Mouse (Mus musculus) bone marrow, adult 2 months (tissue): ENCODE measurements around the gene Dedd. TPM values are rescaled to one million over a fixed set of nuclear protein-coding genes. Genes with fewer than 3 reads are reported as not detected.

Experiments used
- H3K27ac ChIP-seq: fragments of 200-500 bp; 2 replicates; pipeline ENCODE4 v1.5.1; 2012; ENCODE audit warnings: low read depth, mild to moderate bottlenecking, control low read depth, inconsistent platforms, low read length; ENCODE audit not compliant: control insufficient read depth, poor library complexity, insufficient read depth
- H3K4me1 ChIP-seq: fragments of 200-500 bp; 2 replicates; pipeline ENCODE4 v1.6.1; 2011; ENCODE audit warnings: low read length; ENCODE audit not compliant: control insufficient read depth, insufficient read depth
- H3K4me3 ChIP-seq: fragments of 200-500 bp; replicated peaks from 2 replicates; pipeline ENCODE3; 2011; ENCODE audit warnings: mild to moderate bottlenecking, low read depth, low read length, control low read depth; ENCODE audit not compliant: control insufficient read depth
- CTCF ChIP-seq: fragments of 200-500 bp; IDR thresholded peaks from 2 replicates; pipeline ENCODE4 v1.5.1; 2011; ENCODE audit warnings: low read length, control low read depth; ENCODE audit not compliant: control insufficient read depth, insufficient read depth
- POLR2A ChIP-seq: fragments of 200-500 bp; IDR thresholded peaks from 2 replicates; pipeline ENCODE4 v1.6.1; 2011; ENCODE audit warnings: low read depth, mild to moderate bottlenecking, control low read depth, low read length, borderline replicate concordance; ENCODE audit not compliant: control insufficient read depth
- WGBS: fragments of 180-500 bp; shearing (Covaris S2); methylation state at CpG from one replicate; pipeline ENCODE4 v1.1.7; 2018; 5-methylcytosine and 5-hydroxymethylcytosine counted together
- polyA plus RNA-seq: library from polyadenylated mRNA; stranded (reverse); fragments of >200 nt; gene quantifications from 2 replicates; pipeline ENCODE4 v1.2.4, GENCODE M21; 2011; ENCODE audit warnings: low replicate concordance; ENCODE audit not compliant: missing spikeins, insufficient read depth, insufficient read length

Dedd gene
- polyA plus RNA-seq, 1 experiment = 49.7 TPM

DNA sequence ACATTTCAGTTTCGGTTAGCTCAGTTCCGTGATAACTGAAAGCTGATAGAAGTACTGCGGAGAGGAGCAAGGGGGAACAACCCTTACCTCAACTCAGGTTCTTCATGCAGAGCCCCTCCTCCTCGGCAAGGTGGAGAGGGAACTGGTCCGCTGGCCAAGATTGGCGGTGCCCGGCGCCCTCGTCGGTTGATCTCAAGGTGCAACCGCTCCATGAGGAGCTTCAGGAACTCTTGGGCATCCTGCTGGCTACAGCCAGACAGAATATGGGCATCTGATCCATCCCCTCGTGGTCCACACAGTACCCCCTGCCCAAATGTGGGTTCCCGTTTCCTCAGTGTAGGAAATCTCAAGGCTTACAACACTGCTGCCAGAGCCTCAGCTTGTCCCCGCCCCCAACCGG is 44.5 kb upstream of the Dedd start:
- H3K4me1 ChIP-seq = peaks cover 3% of the 10 kb centered on the region
- no peak overlapping the region for H3K27ac ChIP-seq
- H3K4me3 ChIP-seq = no peak overlapping the region
- TF ChIP-seq CTCF (no peak), POLR2A (no peak)
- WGBS = 77% methylated on average over 15 of the region's 15 CpGs

DNA sequence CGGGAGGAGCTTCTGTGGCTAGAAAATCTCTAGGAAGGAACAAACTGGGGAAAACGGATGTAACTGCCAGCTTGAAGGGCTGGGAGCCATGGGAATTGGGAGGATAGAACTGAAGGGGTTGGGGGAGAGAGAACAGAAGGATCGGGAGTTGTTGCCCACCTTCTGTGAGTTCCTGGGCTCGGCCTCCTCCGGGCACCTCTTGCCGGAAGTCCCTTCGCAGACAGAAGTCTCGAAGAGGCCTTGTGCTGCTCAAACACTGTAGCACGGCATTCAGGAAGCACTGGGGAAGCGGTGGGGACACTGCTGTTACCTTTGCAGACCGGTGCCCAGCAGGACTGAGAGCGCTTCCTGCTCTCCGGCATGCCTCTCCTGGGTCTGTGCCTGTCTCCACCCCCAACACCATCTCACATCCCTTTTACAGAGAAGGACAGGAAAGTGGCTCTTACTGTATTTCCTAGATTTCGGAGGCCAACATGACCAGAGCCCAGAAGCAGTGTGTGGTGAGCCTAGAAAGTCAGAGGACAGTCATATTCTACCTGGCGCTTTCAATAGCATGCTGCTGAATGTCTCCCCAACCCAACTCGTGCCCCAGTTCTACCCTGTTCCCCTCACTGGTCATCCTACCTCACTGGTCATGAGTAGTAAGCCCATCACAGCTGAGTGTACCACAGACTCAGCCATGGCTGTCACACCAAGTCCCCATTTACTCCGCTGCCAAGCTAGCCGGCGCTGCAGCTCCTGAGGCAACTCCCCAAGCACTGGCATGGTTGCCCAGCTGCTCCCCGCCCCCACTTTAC is 43.7 kb upstream of the Dedd start:
- H3K4me3 ChIP-seq = no peak overlapping the region
- TF ChIP-seq POLR2A = no peak
- no peak for TF ChIP-seq CTCF
- WGBS = 65% methylated on average over 20 of the region's 20 CpGs
- 0 out of 2 replicates have a peak overlapping the region, but pooled peaks have one; percentile 4 for H3K27ac ChIP-seq
- H3K4me1 ChIP-seq = peaks cover 3% of the 10 kb centered on the region

DNA sequence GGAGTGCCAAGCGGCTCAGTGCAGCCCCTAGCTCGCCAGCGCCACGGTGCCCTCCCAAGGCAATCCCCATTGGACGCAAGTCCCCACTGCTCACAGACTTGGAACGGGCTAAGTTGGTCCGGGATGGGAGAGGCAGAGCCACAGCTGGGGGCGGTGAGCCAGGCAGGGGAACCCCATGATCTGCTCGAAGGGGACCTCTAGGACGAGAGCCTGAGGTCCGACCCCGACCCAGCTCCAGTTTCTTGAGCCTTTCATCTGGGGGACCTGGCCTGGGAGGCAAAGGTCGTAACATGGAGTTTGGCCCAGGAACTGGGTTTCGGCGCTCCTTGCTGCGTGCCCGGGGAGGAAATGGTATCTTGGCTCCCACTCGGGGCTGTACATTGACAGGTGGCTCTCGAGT is 42.4 kb upstream of the Dedd start:
- Histone ChIP-seq H3K27ac (no peak overlapping the region; the same call in 1 of the 2 replicates), H3K4me1 (peaks cover 3% of the 10 kb centered on the region), H3K4me3 (no peak overlapping the region)
- 88% methylated on average over 19 of the region's 19 CpGs for WGBS
- no peak for TF ChIP-seq POLR2A
- no peak for TF ChIP-seq CTCF

DNA sequence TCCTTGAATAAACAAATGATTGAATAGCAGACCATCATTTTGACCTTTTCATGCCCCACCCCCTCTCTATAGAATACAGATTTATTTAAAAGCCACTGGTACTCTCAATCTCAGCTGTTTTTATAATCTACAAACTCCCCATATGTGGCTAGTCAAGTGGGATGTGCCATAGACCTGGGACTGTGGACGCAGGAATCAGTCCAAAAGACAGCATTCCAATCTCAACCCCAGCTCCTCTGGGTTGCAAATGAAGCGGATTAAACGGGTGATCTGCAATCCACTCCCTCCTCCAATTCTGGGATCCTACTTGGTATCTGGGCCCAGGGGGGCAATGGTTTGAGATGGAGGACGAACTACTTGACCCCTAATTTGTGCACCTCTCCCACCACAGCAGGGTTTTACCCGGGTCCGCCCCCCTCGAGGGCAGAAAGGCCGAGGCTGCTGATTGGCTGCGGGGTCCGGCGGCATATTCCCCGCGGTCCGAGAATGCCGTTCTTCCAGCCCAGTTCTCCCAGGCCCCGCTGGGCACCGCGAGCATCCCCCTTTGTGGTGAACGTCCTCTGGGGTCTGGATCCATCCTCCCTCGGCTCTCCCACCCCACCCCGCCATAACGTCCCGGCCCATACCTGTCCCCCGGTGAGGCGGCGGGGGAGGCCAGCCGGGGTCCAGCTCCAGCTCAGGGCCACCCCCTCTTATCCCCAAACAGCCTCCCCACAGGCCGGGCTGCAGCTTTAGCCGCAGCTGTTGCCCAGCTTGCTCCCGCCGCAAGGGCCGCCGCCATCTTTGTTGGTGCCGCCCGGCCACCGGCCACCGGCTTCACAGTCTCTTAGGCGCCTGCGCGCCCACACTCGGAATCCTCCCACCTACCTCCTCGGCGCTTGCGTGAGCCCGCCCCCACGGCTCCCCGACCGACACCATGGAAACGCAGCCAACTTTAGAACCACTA is 41.5 kb upstream of the Dedd start, which contains the start of gene Usp21:
Usp21 (minus strand) TSS at position 856 of the 946 bp plus-strand sequence.
- 1% methylated on average over 49 of the region's 49 CpGs for WGBS
- H3K27ac ChIP-seq = peak within 1 kb of the TSS; percentile 65
- H3K4me1 ChIP-seq = peaks cover 3% of the 10 kb centered on the region
- TF ChIP-seq POLR2A = peak; percentile 80; the same call in 1 of the 2 replicates
- TF ChIP-seq CTCF = no peak
- H3K4me3 ChIP-seq = peak within 1 kb of the TSS; percentile 74

DNA sequence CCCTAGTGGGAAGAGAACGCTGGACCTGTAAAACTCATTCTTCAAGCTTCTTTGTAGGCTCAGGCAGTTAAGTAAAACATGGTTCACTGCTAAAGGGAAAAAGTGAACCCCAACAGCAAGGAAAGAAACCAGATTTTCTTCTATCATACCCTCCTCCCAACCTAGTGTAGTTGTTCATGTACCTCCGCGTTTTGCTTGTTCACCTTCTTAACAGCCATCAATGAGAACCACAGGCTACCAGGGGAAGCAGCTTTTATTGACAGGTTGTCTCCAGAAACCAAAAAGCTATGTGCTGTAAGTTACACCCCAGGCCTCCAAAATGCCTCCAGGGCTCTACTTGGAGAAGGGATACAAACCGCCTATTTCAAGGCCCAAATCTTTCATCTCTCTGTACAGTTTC is 40.6 kb upstream of the Dedd start:
- H3K27ac ChIP-seq = no peak overlapping the region
- TF ChIP-seq POLR2A = no peak
- no peak for TF ChIP-seq CTCF
- peaks cover 3% of the 10 kb centered on the region for H3K4me1 ChIP-seq
- H3K4me3 ChIP-seq = peak overlapping the region; percentile 50
- 63% methylated on average over 4 of the region's 4 CpGs for WGBS

DNA sequence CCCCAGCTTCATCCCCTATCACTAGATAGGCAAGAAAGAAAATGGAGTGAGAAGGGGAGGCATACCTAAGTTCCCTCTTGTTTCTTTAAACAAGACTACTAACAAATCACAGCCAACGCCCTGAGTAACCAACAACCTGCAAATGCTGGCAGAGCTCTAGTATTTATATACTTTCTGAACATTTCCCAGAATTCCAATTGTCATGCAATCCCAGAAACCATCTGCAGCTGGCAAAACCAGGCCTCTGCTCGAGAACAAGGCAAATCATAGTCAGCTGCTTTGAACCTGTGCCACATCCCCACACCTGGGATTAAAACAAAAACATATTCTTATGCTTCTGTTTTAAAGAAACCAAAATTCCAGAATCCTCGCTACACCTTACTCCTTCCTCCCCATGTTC is 35.6 kb upstream of the Dedd start:
- no peak for TF ChIP-seq CTCF
- TF ChIP-seq POLR2A = no peak
- 81% methylated on average over 3 of the region's 3 CpGs for WGBS
- H3K27ac ChIP-seq = no peak overlapping the region
- H3K4me3 ChIP-seq = no peak overlapping the region
- H3K4me1 ChIP-seq = peaks cover 1% of the 10 kb centered on the region; the same call in 1 of the 2 replicates

DNA sequence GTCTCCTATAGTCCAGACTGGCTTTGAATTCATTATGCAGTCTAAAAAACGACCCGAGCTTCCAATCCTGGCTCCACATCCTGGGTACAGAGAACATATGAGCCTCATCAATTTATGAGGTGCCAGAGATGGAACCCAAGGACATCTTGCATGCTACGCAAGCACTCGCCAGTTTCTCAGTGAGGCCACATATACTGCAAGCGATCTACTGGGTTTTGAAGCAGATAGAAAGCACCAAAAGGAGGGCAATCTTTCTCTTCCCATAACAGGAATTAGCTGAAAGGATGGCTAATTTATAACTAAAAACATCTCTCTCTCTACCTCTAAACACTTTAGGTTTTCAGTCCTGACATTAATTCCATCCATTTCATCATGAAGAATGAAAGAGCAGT is 35.0 kb upstream of the Dedd start:
- Histone ChIP-seq H3K27ac (no peak overlapping the region), H3K4me1 (peaks cover 1% of the 10 kb centered on the region; the same call in 1 of the 2 replicates), H3K4me3 (peak overlapping the region; percentile 99)
- 38% methylated on average over 5 of the region's 5 CpGs for WGBS
- TF ChIP-seq POLR2A (no peak), CTCF (no peak)
